Mouse (Mus musculus): ENCODE measurements around the gene Hoxd12. TPM values are rescaled to one million over a fixed set of nuclear protein-coding genes. Genes with fewer than 3 reads are reported as not detected.

Gene Hoxd12
- total RNA-seq, 2 experiments from 2014 or later: not detected

DNA sequence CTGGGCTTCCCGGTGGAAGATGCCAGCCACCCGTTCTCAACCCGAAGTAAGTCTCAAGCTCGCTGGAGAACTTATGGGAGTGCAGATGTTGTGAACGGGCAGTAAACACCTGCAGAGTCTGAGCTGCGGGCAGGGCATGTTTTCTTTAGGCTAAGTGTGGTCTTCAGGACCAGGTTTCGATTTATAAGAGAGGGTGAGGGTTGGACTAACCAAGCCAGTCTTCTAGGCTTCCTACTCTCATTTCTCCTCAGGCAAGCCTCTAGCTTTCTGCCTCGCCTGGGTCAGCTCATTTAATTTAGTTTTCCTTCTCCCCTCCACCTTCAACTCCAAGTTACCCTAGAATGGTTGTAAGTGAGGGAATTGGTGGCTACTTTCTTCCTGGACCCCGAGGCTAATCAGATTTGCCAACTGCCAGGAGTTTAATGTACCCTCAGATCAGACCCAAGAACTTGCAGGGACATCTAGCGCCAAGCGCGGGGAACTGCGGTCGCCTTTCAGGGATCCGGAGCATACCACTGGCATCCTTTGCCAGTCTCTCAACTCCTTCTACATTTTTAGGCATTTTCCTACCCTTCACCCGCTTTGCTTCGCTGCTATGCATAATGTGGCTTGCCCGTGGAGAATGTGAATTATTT is 11.4 kb upstream of the Hoxd12 start:
- DNase-seq: peak; percentile 54 to 61

DNA sequence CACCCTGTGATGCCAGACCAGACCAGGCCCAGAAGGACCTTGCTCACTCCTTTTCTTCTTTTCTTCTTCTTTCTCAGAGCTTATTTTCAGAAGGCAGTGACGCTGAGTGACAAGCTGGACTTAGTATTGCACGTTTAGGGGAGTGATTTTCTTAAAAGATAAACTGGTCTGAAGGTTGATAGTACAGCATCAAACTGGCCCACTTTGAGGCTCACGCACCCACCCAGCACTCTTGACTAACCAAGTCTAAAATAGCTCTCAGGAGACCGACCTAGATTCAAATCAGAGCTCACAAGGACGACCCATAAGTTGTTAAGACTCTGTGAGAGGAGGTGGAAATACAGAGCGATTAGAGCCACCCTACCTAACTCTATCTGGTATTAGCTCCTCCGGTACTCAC is 8.4 kb upstream of the Hoxd12 start:
- no peak for DNase-seq

DNA sequence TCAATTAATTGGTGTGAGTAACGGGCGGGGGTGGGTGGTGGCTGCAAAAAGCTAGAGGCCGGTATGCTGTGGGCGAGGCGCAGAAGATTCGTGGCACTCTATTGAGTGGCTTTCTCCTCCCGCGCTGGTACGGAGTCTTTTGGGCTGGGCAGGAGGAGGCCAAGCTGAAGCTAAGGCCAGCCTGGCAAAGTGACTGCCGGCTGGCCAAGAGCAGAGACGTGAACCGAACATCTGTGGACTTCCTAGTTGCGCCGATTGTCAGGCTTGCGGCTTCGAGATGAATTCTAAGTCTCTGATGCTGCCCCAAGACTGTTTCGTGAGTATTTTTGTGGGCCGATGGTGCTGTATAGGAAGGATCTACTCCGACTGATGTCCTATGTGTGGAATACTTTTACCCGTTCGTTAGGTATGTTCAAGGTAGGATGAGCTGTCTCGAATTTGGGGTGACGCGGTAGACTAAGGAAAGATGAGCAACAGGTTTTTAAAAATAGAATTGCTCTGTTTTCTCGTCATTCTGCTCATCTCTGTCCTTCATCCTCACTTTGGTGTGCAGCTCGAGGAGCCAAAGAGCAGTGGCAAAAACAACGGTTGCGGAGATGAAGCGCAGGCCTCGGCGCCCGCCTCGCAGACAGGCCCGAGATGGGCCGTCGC is 7.5 kb upstream of the Hoxd12 start:
- DNase-seq: no peak

DNA sequence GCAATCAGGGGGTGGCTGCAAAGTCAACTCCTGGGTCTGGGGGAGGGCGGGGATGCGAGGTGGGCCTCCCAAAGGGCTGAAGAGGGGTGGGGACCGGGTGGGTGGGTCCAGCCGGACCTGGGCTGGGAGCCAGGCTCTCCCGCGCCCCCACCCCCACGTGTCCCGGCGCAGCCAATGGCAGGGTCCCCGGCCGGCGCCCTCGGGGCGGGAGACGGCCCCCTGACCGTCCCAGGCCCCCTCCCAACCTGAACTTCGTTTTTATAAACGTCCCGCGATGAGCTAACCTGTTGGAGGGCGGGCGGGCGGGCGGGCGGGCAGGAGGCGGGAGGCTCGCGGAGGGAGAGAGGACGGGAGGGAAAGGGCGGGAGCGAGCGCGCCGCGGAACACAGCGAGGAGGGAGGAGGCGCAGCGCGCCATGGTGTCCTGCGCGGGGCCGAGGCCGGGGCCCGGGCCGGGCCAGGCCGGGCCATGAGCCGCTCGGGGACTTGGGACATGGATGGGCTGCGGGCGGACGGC is 6.9 kb upstream of the Hoxd12 start, which contains the start of gene Hoxd13:
TSS of gene Hoxd13 (plus strand) at position 469 of the 516 bp plus-strand sequence.
- DNase-seq: no peak

DNA sequence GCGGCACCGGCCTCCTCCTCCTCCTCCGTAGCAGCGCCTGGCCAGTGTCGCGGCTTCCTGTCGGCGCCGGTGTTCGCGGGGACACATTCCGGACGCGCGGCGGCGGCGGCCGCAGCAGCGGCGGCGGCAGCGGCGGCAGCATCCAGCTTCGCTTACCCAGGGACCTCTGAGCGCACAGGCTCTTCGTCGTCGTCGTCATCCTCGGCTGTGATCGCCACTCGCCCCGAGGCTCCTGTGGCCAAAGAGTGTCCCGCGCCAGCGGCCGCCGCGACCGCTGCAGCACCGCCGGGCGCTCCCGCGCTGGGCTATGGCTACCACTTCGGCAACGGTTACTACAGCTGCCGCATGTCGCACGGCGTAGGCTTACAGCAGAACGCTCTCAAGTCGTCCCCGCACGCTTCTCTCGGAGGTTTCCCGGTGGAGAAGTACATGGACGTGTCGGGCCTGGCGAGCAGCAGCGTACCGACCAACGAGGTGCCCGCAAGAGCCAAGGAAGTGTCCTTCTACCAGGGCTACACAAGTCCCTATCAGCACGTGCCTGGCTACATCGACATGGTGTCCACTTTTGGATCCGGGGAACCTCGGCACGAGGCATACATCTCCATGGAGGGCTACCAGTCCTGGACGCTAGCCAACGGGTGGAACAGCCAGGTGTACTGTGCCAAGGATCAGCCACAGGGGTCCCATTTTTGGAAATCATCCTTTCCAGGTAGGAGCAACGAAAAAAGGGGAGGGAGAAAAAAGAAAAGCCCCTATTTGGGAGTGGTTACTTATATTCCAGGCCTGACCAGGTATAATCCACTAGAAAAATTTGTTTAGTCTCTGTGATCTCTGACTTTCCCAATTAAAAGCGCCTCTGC is 6.2 kb upstream of the Hoxd12 start:
- no peak for DNase-seq

DNA sequence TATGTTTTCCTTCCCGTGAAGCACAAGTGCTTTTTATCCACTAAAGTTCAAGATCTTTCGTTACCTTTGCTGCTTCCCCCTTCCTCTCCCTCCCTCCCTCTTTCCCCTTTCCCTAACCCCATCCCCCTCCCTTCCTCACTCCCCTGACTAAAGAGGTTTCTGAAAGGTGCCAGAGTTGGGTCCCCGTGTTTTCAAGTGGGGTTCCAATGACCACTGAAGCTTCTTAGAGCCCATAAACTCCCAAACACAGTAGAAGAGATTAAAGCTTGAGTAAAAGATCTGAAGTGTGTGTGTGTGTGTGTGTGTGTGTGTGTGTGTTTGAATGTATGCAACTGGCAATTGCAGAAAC is 5.6 kb upstream of the Hoxd12 start:
- DNase-seq: no peak

DNA sequence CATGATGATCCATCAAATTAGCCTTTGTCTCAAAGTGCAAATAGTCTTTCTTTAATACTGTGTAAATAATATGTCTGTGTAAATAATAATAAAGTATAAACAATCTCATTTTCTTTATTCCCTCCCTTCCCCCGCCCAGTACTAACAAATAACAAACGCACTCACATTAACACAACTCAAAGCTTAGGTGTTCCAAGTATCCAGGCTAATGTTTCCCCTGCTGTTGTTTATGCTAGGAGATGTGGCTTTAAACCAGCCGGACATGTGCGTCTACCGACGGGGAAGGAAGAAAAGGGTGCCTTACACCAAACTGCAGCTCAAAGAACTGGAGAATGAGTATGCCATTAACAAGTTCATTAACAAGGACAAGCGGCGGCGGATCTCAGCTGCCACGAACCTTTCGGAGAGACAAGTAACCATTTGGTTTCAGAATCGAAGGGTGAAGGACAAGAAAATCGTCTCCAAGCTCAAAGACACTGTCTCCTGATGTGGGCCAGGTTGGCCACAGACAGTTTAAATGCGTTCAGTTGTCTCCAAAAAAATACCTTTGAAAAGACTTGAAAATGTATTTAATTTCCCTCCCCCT is 5.1 kb upstream of the Hoxd12 start:
- DNase-seq: no peak

DNA sequence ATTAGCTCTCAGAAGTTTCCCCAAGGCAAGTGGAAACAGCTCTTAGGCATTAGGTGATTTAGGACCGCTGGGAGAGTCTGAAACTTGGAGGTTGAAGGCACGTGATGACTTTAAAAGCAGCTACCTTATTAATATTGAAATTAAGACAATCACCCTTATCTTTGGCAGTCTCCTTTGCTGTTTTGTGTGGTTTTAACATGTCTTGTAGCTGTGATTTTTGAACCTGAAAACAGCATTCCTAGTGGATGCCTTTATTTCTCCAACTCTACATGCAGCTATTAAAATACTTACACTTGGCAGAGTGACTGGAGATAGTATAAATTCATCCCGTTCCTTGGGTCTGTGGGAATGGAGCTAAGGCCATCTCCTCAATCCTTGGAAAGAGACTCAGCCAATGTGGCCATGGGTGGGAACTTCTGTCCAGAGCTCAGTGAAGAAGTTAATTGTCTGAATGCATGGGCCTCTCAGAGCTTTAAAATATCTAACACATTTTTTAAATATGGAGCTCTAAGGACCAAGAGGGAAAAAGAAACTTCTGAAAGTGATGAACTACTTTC is 4.1 kb upstream of the Hoxd12 start:
- DNase-seq: no peak

DNA sequence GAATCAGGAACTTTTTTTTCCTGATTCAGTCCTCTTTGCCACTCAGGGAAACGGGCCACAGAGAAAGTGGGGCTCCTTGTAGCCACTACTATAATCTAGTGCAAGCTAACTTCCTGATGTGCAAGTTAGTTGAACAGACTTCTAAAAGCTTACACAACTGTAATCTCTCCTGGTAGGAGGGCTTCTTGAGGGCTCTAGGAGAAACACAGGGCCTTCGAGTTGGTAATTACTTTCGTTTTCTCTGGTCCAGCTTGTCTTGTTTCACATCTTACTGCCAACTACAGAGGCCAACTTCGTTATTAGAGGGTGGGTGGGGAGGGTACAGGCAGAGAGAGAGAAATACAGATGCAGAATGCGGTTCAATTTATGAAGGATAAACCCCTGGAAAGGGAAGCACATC is 3.0 kb upstream of the Hoxd12 start:
- no peak for DNase-seq

DNA sequence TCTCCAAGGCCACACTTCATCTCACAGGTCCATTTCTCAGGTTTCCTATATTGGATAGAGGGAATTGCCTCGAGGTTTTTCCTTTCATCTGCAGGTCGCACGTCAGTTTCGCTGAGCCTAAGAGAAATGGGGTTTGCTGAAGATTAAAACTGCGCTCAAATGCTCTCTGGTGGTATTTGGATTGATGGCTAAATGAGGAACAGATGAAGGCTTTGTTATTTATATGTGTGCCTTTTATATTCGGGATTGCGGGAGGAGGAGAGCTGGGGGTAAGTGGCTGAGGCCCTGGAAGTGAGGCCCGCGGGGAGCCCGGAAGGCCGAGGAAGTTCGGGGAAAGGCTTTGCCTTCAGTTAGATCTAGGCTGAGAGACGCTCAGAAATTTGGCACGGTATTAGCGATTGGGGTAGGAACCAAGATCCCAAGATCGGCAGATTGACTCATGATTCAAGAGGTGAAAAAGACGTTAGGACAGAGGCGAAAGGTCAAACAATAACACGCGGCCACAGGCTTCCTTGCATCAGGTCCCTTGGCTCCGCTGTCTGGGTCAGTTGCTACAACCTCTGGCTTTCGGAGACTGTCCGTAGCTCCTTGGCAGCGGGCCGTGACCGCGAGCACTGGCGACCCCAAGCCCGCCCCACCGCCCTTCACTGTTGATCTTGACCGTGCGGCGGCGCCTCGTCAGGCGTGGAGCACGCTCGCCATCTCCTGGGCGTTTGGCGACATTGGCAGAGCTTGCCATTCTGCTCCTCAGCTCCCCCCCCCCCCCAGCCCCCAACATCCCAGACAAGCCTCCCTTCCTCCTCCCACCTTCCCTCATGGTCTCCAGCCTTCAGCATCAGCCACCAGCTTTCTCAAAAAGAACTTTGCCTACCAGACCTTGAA is 2.1 kb upstream of the Hoxd12 start:
- DNase-seq: peak; percentile 61 to 67

DNA sequence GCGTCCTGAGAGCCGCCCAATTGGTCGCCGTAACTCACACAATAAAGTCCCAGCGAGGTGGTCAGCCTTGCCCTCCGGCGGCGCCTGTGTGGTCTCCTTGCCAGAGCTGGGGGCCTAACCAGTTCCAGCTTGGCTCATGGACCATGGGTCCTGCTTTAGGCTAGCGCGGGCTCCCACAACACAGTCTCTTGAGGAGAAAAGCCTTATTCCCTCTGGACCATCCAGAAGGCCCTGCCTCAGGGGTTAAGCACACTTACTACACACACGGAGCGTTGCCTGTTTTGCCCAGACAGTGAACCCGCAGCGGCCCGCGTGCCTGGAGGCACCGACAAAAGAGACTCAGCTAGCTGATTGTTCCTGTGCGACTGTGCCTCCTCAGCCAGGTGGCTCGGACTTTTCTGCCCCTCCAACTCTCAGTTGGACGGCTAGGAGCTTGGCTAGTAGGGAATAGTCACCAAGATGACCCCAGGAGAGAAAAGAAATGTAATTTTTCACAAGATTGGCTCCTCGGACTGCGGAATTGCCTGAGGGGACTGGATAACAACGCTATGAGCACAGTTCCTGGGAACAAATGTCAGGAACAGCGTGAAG is 883 bp upstream of the Hoxd12 start:
- no peak for DNase-seq

DNA sequence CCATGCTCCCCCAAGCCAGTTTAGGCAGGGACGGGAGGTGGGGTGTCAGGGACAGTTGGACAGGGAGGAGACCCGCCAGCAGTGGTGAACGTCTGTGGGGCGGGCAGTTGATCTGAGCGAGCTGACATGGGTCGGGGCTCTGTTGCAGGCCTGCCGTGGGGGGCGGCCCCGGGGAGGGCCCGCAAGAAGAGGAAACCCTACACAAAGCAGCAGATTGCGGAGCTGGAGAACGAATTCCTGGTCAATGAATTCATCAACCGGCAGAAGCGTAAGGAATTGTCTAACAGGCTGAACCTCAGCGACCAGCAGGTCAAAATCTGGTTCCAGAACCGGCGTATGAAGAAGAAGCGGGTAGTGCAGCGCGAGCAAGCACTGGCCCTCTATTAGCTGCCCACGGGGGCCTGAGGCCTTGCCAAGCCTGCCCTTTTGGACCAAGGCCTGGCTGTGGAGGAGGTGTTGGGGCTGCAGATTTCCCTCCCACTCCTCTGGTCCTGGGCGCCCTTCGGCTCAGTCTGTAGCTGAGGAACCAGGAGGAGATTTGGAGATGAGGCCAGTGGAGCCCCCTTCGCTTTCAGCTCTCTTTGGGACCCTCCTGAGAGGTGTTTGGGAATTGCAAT is 961 bp downstream of the Hoxd12 start:
- no peak for DNase-seq

DNA sequence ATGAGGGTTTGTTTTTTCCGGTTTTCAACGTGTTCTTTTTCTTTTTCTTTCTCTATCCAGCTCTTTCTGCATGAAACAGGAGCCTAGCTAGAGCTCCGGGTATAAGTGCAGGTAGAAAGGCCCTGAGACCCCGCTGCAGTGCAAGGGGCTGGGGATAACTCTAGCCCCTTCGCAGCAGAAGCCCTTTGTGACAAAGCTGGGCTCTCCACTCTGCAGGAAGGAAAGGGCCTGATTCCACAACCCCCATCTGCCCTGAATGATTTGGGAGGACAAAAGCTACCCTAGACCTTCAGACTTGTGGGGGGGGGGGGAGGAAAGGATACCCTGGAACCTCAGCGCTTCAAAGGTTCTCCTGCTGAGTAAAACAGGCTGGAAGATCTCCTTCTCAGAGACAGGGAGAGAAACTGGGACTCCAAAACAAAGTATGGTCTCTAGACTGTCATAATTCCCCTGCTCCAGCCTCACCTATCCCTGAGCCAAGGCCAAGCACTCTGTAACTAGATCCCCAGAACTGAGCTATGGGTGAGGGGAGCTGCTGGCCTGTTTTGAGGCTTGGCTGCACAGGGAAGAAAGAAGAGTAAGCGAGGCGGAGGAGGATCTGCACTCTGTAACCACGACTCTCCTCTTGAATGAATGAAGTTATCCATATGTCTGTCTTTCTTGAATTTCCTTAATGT is 1.7 kb downstream of the Hoxd12 start:
- DNase-seq: no peak

DNA sequence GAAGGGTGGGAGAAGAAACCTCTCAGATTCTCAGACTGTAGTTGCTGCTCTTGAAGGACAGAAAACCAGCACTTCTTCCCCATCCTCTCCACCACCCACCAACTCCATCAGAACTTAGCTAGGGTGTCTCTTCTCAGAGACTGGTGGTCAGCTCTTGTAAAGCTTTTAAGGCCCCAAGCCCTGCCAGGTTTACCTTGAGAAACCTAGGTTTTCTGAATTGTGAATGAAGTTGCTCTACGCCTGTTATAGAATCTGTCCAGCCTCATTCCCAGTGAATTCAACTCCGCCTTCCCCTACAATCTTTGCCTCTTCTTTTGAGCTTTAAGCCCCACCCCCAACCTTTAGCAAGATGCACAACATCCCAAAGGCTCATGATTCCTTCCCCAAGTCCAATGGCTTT is 2.3 kb downstream of the Hoxd12 start:
- no peak for DNase-seq

DNA sequence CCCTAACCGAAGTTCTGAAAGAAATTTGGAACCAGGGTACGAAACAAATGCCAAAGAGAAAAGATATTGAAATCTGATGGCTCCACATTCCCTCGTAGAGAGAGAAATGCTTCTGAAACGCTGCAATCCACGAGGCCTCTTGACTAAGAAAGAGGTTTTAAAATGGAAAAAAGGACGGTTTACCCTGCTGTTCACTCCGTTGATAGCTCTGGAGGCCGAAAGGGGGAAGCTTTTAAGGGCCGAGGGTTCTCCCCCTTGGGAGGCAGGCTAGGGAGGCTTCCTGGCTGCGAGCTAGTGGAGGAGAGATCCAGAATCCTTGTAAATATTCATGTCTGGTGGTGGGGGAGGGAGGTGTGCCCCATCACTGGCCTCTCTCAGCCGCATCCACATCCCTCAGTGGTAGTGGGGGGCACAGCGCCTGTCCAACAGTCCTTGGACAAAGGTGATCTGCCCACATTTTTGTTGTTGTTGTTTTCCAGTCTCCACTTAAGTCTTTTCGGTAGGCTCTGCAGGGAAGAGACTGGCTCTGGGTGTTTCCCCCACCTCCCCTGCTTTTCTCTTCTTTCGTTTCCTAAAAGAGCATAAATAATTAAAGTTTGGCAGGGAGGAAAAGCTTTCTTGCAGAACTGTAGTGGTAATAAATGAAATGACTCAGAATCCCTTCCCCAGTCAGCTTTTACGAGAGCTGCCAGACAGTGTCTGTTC is 4.2 kb downstream of the Hoxd12 start, which contains the start of gene Hoxd11:
TSS of gene Hoxd11 (plus strand) at position 667 of the 705 bp plus-strand sequence.
- DNase-seq: no peak

DNA sequence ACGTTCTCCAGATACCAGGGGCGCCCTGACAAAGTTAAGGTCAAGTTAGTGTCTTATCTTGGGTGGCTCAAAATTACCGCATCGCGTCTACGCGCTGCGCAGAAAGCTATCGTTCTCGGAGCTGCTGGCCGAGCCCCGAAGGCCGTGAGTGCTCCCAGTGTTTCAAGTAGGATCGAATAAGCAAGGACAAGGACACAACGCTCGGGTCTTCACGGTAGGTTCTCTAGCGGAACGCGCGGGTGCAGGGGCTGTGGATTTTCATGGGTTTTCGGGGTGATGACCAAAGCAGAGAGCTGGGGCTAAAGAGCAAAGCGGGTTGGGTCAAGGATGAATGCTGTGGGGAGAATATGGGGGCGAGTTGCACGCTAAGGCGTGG is 4.8 kb downstream of the Hoxd12 start:
- DNase-seq: no peak

DNA sequence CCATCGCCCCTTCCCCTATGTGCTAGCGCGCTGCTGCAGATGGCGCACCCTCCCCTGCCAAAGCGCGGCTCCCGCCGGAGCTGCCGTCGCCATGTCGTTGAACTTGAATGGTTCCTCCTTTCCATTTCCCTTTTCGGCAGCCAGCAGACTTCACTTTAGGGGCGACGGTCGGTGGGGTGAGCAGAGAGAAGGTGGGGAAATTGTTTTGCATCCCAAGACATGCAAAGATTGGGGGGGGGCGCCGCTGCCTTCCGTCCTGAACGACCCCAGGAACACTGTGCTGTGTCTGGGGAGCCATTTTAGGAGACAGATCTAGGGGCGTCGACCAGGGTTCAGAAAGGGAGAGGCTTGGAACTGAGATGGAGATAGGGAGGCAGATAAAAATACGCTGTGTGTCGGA is 5.2 kb downstream of the Hoxd12 start:
- DNase-seq: no peak

DNA sequence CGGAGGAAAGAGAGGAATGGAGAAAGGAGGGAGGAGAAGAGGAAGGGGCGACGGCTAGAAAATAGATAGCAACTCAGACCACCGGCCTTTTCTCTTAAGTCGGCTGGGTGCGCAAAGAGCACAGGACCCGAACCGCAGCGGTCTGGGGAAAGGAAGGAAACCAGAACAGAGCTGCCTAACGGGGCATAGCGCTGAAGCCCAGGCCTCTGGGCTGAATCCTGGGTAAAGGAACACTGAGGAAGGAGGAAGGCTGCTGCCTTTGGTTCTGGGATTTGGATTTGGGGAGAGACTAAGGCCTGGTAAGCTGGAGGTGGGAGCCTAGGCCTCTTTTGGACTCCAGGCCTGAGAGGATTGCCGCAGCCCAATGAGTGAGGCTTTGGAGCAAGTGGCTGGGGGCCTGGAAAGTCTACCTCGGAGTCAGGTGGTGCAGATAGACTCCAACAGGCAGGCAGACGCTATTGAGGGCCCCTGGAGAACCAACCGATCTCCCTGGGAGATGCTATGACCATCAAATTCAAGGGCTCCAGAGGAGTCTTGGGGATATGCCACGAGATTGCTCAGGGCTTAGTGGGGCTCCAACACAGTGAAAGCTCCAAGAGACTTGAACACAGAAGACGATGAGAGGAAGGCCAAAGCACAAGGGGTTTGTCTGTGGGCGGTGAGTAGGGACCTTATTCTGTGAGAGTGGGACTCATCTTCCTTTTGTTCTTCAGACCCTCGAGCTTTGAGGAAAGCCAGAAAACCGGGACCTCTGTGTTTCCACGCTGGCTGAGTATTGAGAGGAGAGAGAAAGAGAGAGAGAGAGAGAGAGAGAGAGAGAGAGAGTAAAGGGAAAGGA is 6.0 kb downstream of the Hoxd12 start:
- DNase-seq: no peak
